Mouse (Mus musculus): ENCODE data around the gene Actn4. TPM values are rescaled to one million over a fixed set of nuclear protein-coding genes. Genes with fewer than 3 reads are reported as not detected.

The Actn4 gene
- polyA plus RNA-seq, 1 experiment = 465 TPM

DNA sequence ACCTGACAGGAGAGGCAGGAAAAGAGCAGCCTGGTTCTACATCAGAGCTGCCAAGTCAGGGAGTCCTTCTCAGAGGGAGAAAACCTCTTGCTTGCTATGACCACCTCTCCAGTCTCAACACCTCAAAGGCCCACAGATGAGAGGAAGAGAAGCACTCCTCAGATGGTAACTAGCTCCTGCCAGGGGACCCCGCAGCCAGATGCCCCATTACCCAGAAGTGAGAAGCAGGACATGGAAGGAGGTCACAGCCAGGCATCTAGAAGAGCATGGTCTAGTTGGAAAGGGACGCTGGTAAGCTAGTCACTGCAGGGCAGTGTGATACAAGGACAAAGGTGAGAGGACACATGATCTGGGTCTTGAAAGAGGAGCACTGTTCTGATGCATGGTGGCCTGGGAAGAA, 28.3 kb downstream of the Actn4 start:
- H3K36me3 ChIP-seq (ENCODE audit: control insufficient read depth, insufficient read depth) = peaks cover 32% of the 10 kb centered on the region
- H3K79me2 ChIP-seq (ENCODE audit: control insufficient read depth, insufficient read depth) = peaks cover 98% of the 10 kb centered on the region
- H3K79me3 ChIP-seq (ENCODE audit: low read depth) = peaks cover 89% of the 10 kb centered on the region
- no peaks in the 10 kb centered on the region for H3K27me3 ChIP-seq (ENCODE audit: control insufficient read depth, insufficient read depth, insufficient read length)
- TF ChIP-seq MYOD1 (IDR thresholded peaks at IDR 0.05; ENCODE audit: control insufficient read depth, insufficient read length, low read depth) = no peak
- TF ChIP-seq MYOG (IDR thresholded peaks at IDR 0.05; ENCODE audit: control insufficient read depth, extremely low read depth, insufficient read length) = no peak
- no peak for TF ChIP-seq CTCF (IDR thresholded peaks at IDR 0.05; ENCODE audit: control insufficient read depth, insufficient read depth, insufficient read length)
- TF ChIP-seq USF1 (IDR thresholded peaks at IDR 0.05; ENCODE audit: low read depth) = no peak
- TF ChIP-seq MAX (IDR thresholded peaks at IDR 0.05) = no peak
- no peak overlapping the region for H3ac ChIP-seq (ENCODE audit: control insufficient read depth, insufficient read length, low read depth)
- H3K4me3 ChIP-seq (ENCODE audit: insufficient read depth, poor library complexity, severe bottlenecking) = no peak overlapping the region

DNA sequence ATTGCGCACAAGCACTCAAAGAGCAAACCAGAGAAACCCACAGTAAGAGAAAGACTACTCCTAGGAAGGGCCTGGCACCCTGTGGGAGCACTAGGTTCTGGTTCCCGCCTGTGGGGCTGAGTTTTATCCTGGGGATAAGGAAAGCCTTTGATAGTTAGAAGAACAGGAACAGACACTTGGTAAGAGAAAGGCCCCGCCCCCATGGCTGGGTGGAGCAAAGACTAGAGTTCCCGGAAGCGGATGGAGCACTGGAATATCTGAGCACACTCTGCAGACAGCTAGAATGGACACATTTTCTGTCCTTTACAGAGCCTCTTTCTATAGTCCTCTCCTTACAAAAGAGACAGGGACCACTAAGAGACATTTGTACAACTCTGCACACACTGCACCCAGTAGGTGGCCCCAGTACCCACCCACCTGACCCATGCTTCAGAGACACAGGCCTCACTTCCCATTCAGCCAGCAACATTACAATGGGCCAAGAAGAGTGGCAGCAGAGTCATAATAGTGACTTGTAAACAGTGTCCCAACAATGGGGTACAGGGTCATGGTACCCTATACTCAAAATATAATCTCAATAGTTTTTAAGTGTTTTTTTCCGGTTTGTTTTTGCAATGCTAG, 29.6 kb downstream of the Actn4 start:
- no peak for TF ChIP-seq CEBPB (IDR thresholded peaks at IDR 0.05; ENCODE audit: low read depth)
- peaks cover 98% of the 10 kb centered on the region for H3K79me2 ChIP-seq (ENCODE audit: control insufficient read depth, insufficient read depth)
- H3K36me3 ChIP-seq (ENCODE audit: control insufficient read depth, insufficient read depth) = peaks cover 44% of the 10 kb centered on the region
- no peak overlapping the region for H3ac ChIP-seq (ENCODE audit: control insufficient read depth, insufficient read length, low read depth)
- H3K27me3 ChIP-seq (ENCODE audit: control insufficient read depth, insufficient read depth, insufficient read length) = no peaks in the 10 kb centered on the region
- H3K79me3 ChIP-seq (ENCODE audit: low read depth) = peaks cover 89% of the 10 kb centered on the region
- H3K4me3 ChIP-seq (ENCODE audit: insufficient read depth, poor library complexity, severe bottlenecking) = no peak overlapping the region

DNA sequence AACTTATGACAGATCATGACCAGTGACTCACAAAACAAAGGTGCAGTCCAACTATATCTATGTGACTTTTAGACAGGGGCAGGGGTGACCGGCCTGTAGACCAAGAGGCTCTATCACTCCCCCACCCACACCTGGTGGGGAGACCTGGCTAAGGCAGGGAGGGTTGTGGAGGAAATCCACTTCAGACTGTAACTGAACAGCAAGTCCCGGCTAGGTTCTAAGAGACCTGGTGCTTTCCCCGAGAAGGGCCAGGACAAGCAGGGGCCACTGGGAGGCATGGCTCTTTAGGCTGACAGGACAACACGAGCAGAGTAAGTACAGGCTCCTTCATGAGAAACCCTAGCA, 30.5 kb downstream of the Actn4 start:
- H3K79me3 ChIP-seq (ENCODE audit: low read depth) = peaks cover 88% of the 10 kb centered on the region
- H3K79me2 ChIP-seq (ENCODE audit: control insufficient read depth, insufficient read depth) = peaks cover 98% of the 10 kb centered on the region
- H3ac ChIP-seq (ENCODE audit: control insufficient read depth, insufficient read length, low read depth) = no peak overlapping the region
- no peaks in the 10 kb centered on the region for H3K27me3 ChIP-seq (ENCODE audit: control insufficient read depth, insufficient read depth, insufficient read length)
- H3K4me3 ChIP-seq (ENCODE audit: insufficient read depth, poor library complexity, severe bottlenecking) = no peak overlapping the region
- TF ChIP-seq CEBPB (IDR thresholded peaks at IDR 0.05; ENCODE audit: low read depth) = no peak
- TF ChIP-seq MYOD1 (IDR thresholded peaks at IDR 0.05; ENCODE audit: control insufficient read depth, insufficient read length, low read depth) = no peak
- no peak for TF ChIP-seq FOSL1 (IDR thresholded peaks at IDR 0.05; ENCODE audit: insufficient read depth, low read length, poor library complexity, severe bottlenecking)
- no peak for TF ChIP-seq USF1 (IDR thresholded peaks at IDR 0.05; ENCODE audit: low read depth)
- TF ChIP-seq MYOG (IDR thresholded peaks at IDR 0.05; ENCODE audit: control insufficient read depth, extremely low read depth, insufficient read length) = no peak
- TF ChIP-seq CTCF (IDR thresholded peaks at IDR 0.05; ENCODE audit: control insufficient read depth, insufficient read depth, insufficient read length) = no peak
- no peak for TF ChIP-seq MAX (IDR thresholded peaks at IDR 0.05)
- H3K36me3 ChIP-seq (ENCODE audit: control insufficient read depth, insufficient read depth) = peaks cover 44% of the 10 kb centered on the region

DNA sequence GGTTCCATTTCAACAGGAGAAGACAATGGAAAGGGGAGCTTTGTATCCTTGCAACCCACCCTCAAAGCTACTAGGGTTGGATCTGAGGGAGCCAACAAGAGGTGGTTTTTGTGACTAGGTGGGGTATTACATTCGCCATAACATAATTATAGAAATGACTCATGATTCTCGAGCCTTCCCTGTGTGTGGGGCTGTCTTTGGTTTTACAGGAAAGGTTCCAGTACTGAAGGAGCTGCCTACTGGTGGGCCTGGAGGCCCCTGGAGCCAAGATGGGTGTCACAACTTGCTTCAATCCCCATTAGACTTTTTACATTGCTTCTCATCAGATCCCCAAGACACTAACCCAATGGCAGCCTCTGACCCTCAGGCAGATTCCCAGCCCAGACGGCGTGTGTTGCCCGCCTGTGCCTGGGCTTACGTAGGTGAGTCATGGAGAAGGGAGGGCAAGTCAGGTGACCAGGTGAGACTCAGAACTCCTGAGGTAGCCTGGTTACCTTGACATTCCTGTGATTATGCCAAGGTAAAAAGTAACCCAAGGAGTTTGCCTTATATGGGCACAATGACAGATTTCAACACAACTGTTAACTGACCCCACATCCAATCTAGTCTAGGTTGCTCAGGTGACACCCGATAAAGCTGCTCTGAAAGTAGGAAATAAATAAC, 31.0 kb downstream of the Actn4 start:
- peaks cover 39% of the 10 kb centered on the region for H3K36me3 ChIP-seq (ENCODE audit: control insufficient read depth, insufficient read depth)
- H3K79me2 ChIP-seq (ENCODE audit: control insufficient read depth, insufficient read depth) = peaks cover 98% of the 10 kb centered on the region
- H3K27me3 ChIP-seq (ENCODE audit: control insufficient read depth, insufficient read depth, insufficient read length) = no peaks in the 10 kb centered on the region
- TF ChIP-seq MYOG (IDR thresholded peaks at IDR 0.05; ENCODE audit: control insufficient read depth, extremely low read depth, insufficient read length) (no peak), CTCF (IDR thresholded peaks at IDR 0.05; ENCODE audit: control insufficient read depth, insufficient read depth, insufficient read length) (no peak), MYOD1 (IDR thresholded peaks at IDR 0.05; ENCODE audit: control insufficient read depth, insufficient read length, low read depth) (no peak), FOSL1 (IDR thresholded peaks at IDR 0.05; ENCODE audit: insufficient read depth, low read length, poor library complexity, severe bottlenecking) (no peak), MAX (IDR thresholded peaks at IDR 0.05) (no peak), USF1 (IDR thresholded peaks at IDR 0.05; ENCODE audit: low read depth) (no peak), CEBPB (IDR thresholded peaks at IDR 0.05; ENCODE audit: low read depth) (no peak)
- peaks cover 88% of the 10 kb centered on the region for H3K79me3 ChIP-seq (ENCODE audit: low read depth)
- peak overlapping the region; percentile 22 for H3ac ChIP-seq (ENCODE audit: control insufficient read depth, insufficient read length, low read depth)
- no peak overlapping the region for H3K4me3 ChIP-seq (ENCODE audit: insufficient read depth, poor library complexity, severe bottlenecking)

DNA sequence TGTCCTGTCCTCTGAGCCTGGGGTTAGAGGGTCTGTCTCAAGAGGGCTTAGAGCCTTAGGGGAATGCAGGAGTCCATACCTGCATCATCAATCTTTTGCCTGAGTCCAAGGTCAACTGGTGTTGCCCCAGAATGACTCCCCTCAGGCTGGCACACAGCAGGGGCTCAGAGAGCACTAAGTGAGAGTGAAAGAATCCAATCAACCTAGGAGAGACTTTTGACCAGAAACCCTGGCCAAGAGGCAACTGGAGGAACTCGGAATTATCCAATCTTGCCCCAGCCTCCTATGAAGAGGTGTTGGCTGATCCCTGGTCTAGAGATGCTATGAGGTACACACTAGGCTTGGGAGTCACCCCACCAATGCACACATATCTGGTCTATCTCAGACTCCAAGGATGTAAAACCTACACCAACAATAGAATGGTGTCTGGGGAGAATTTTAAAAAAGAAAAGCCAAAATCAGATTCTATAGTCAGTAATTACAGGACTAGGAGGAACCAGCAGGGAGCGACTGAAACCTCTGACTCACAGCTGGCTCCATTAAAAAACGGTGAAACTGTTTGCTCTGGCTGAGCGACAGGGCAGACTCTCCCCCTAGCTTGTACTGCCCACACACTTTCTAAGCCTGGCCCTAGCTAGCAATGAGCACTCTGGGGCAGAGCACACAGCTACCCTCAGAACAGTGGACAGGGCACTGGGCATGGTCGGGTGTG, 31.7 kb downstream of the Actn4 start:
- peaks cover 98% of the 10 kb centered on the region for H3K79me2 ChIP-seq (ENCODE audit: control insufficient read depth, insufficient read depth)
- peaks cover 32% of the 10 kb centered on the region for H3K36me3 ChIP-seq (ENCODE audit: control insufficient read depth, insufficient read depth)
- H3K79me3 ChIP-seq (ENCODE audit: low read depth) = peaks cover 83% of the 10 kb centered on the region
- H3K4me3 ChIP-seq (ENCODE audit: insufficient read depth, poor library complexity, severe bottlenecking) = no peak overlapping the region
- H3ac ChIP-seq (ENCODE audit: control insufficient read depth, insufficient read length, low read depth) = peak overlapping the region; percentile 6
- TF ChIP-seq MYOG (IDR thresholded peaks at IDR 0.05; ENCODE audit: control insufficient read depth, extremely low read depth, insufficient read length) = no peak
- no peak for TF ChIP-seq FOSL1 (IDR thresholded peaks at IDR 0.05; ENCODE audit: insufficient read depth, low read length, poor library complexity, severe bottlenecking)
- no peak for TF ChIP-seq MAX (IDR thresholded peaks at IDR 0.05)
- TF ChIP-seq CTCF (IDR thresholded peaks at IDR 0.05; ENCODE audit: control insufficient read depth, insufficient read depth, insufficient read length) = no peak
- TF ChIP-seq MYOD1 (IDR thresholded peaks at IDR 0.05; ENCODE audit: control insufficient read depth, insufficient read length, low read depth) = no peak
- no peak for TF ChIP-seq USF1 (IDR thresholded peaks at IDR 0.05; ENCODE audit: low read depth)
- no peak for TF ChIP-seq CEBPB (IDR thresholded peaks at IDR 0.05; ENCODE audit: low read depth)
- no peaks in the 10 kb centered on the region for H3K27me3 ChIP-seq (ENCODE audit: control insufficient read depth, insufficient read depth, insufficient read length)
